Mouse (Mus musculus) urinary bladder, postnatal 10 days (tissue): ENCODE measurements around the gene Ccnb1ip1.
"Not testable (repeated sequence)": the region's sequence is repeated elsewhere in the genome, so short reads cannot be mapped to it uniquely, and the experiment has no call there.

ENCODE experiments used
- DNase-seq: peaks from one replicate; pipeline ENCODE4 v3.0.0; 2022; ENCODE audit warnings: low spot score

The Ccnb1ip1 gene

GRCm38 (mm10) chr14:50807487-50808072 is at the start of gene Ccnb1ip1, which contains the start of gene Parp2:
Gene Ccnb1ip1 (minus strand): TSS chr14:50807732.
Gene Parp2 (plus strand): TSS chr14:50807841.
- DNase-seq: peak; percentile 80

- no peak for DNase-seq
These were observed 48.3 kb upstream of the Ccnb1ip1 start for GRCm38 (mm10) chr14:50855788-50856187.

GRCm38 (mm10) chr14:50837236-50837635 is 29.7 kb upstream of the Ccnb1ip1 start:
- no peak for DNase-seq

GRCm38 (mm10) chr14:50834435-50834834 is 26.9 kb upstream of the Ccnb1ip1 start:
- no peak for DNase-seq

GRCm38 (mm10) chr14:50833964-50834363 is 26.4 kb upstream of the Ccnb1ip1 start:
- no peak for DNase-seq

GRCm38 (mm10) chr14:50829878-50830277 is 22.3 kb upstream of the Ccnb1ip1 start:
- DNase-seq: no peak

GRCm38 (mm10) chr14:50826579-50826978 is 19.0 kb upstream of the Ccnb1ip1 start:
- DNase-seq: no peak

GRCm38 (mm10) chr14:50824219-50824618 is 16.7 kb upstream of the Ccnb1ip1 start:
- no peak for DNase-seq

GRCm38 (mm10) chr14:50823240-50823639 is 15.7 kb upstream of the Ccnb1ip1 start:
- DNase-seq: no peak

GRCm38 (mm10) chr14:50813060-50813459 is 5.5 kb upstream of the Ccnb1ip1 start:
- DNase-seq: no peak

- not testable (repeated sequence) for DNase-seq
These were observed 1.1 kb downstream of the Ccnb1ip1 start for GRCm38 (mm10) chr14:50806469-50806868.

- DNase-seq: no peak
These were observed 2.8 kb downstream of the Ccnb1ip1 start for GRCm38 (mm10) chr14:50804683-50805082.

GRCm38 (mm10) chr14:50802843-50803562 is 4.5 kb downstream of the Ccnb1ip1 start:
- no peak for DNase-seq

GRCm38 (mm10) chr14:50802441-50802840 is 5.1 kb downstream of the Ccnb1ip1 start:
- no peak for DNase-seq

- DNase-seq: no peak
These were observed 7.9 kb downstream of the Ccnb1ip1 start for GRCm38 (mm10) chr14:50799502-50800259.

GRCm38 (mm10) chr14:50798512-50798911 is 9.0 kb downstream of the Ccnb1ip1 start:
- no peak for DNase-seq

- DNase-seq: no peak
These were observed 11.1 kb downstream of the Ccnb1ip1 start for GRCm38 (mm10) chr14:50796464-50796863.

- no peak for DNase-seq
These were observed 11.6 kb downstream of the Ccnb1ip1 start for GRCm38 (mm10) chr14:50795965-50796364.

GRCm38 (mm10) chr14:50795261-50795935 is 12.1 kb downstream of the Ccnb1ip1 start:
- DNase-seq: no peak

GRCm38 (mm10) chr14:50788157-50788556 is 19.4 kb downstream of the Ccnb1ip1 start:
- DNase-seq: no peak

- peak; percentile 45 for DNase-seq
These were observed 22.3 kb downstream of the Ccnb1ip1 start, which contains the start of gene Ttc5 for GRCm38 (mm10) chr14:50785251-50785637. Gene Ttc5 (minus strand): TSS chr14:50785519.
